Mouse (Mus musculus) gastrocnemius, postnatal 25 days (tissue): Measurements from ENCODE around the gene 9130008F23Rik. TPM values are rescaled to one million over a fixed set of nuclear protein-coding genes. Genes with fewer than 3 reads are reported as not detected.

Source experiments
- DNase-seq: peaks from one replicate; pipeline ENCODE4 v3.0.0; 2022
- long read RNA-seq, 2 experiments: library from polyadenylated mRNA; stranded (forward); transcript quantifications; one replicate each; pipeline ENCODE4 v2.0.0; 2021
- total RNA-seq, 2 experiments: library from RNA; stranded (reverse); gene quantifications; 1 replicate in 1 of 2; 2 replicates in 1 of 2; pipeline ENCODE4 v1.2.3; 2021

Gene 9130008F23Rik
- under 1 TPM; 0.20 to 0.48 TPM for total RNA-seq
- long read RNA-seq, experiment 1 = 0 reads
- long read RNA-seq, experiment 2 = 0 reads

DNA sequence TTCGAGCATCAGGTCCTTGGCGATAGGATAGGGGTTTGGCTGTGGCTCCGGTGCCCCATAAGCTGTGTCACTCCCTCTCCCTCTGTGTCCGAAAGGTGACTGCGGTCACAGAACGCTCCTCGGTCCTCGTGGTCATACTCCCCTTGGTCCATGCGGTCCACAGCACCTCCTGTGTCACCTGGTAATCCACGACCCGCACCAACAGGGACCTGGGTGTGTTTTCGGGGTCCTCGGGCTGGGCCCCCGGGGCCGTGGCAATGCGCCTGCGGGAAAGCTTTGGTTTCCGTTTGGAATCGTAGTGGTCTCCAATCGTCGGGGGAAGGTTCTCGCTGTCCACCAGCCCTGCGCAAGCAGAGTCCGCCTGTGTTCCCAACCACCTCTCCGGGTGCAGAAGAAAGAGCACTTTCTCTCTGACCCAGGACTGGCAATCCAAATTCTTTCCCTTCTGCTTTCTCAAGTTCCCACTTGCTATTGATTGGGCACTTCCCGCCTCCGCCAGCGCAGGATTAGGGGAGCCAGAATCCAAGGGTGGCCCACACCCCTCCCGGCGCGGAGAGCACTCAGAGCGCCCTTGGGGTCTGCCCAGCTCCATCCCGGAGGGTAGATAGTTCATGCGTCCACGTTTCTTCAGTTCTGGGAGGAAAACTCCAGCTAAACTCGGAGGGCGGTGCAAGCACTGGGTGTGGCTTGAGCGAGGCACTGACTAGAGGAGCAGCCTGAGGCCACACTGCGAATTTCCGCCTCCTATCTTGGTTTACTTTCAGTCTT is at the start of gene 9130008F23Rik:
9130008F23Rik (minus strand) TSS at position 636 of the 768 bp plus-strand sequence.
- peak; percentile 38 for DNase-seq

DNA sequence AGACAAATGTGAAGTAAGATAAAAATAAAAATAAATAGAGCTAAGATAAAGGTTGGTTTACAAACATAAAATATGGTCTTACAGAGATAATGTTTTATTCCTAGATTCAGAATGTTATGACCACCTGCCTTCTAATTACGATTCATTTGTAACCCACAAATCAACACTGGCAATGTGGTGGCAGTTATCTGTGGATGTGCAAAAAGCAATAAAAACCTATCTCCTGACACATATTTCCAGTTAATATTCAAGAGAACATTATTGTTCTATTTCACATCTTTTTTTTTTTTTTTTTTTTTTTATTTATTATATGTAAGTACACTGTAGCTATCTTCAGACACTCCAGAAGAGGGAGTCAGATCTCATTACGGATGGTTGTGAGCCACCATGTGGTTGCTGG is 35.1 kb upstream of the 9130008F23Rik start:
- no peak for DNase-seq

DNA sequence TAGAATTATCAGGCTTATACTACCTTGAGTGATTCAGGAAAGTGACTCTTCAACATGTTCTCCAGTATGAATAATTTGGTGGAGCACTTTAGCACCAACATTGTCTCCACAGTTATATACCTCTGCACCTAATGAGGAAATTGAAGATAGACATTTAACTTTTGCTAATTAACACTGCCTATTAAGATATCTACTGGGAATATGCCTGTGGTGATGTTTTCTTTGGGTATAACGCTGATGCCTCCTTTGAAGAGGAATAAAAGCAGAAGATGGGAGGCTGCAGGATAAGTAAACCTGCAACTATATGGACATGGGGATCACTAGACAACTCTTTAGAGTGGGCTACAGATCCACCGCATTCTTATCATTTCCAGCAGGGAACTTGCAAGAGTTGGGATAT is 33.9 kb upstream of the 9130008F23Rik start, which contains the start of gene Glyatl3:
Glyatl3 (minus strand) TSS at position 101 of the 400 bp plus-strand sequence.
- DNase-seq = no peak

DNA sequence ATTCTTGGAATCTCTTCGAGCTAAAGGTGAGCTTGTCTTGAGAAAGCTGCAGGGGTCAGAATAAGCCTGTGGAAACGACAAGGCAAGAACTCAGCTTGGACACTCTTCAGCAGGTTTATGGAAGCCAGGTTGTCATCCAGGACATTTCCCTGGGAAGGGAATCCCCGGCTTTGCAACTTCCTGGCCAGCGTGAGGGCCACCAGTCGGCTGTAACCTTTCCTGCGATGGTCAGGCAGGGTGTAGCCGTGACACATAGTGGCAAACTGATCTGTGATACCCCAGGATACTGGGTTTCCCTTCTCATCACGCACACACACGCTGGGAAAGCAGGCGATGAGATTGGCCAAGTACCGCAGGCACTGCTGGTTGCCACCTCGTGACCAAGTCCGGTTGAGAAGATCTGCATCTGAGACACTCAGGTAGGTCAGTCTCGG is 24.4 kb upstream of the 9130008F23Rik start:
- no peak for DNase-seq

DNA sequence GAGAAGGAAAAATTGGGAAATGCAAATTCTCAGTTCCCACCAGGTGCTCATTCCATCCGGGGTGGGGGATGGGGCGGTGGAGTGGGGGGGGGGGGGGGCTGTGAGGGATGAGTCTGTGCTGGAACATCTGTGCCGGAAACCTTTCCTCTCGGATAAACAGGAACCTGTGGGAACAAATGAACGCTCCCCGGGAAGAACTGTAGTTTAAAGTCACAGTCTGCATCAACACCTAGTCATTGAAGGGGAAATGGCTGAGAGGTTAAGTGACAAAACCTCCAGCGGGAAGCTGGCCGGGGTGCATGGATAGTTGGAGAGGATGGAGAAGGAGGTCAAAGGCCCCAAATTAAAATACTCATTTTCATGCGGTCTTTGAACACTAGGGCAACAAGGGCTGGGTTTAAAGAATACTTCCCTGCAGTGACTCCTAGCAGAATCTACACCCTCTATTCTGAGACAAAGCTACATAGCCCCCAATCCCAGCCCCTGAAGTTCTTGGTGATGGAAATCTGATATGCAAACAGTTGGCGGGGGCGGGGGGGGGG is 23.8 kb upstream of the 9130008F23Rik start:
- no peak for DNase-seq

DNA sequence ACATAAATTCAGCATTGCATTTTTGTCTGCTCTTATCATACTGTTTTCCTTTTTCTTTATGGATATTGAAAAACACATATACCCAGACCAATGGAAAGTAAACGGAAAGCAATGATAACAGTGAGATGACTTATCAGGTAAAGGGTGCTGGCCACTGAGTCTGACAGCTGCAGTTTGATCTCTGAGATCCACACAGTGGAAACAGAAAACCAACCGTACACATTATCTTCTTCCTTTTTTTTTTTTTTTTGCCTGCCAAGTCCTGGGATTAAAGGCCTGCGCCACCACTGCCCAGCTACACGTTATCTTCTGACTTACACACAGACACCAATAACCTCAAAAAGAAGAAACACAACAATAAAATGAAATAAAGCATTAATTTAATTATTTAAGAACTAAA is 23.0 kb upstream of the 9130008F23Rik start:
- DNase-seq = no peak

DNA sequence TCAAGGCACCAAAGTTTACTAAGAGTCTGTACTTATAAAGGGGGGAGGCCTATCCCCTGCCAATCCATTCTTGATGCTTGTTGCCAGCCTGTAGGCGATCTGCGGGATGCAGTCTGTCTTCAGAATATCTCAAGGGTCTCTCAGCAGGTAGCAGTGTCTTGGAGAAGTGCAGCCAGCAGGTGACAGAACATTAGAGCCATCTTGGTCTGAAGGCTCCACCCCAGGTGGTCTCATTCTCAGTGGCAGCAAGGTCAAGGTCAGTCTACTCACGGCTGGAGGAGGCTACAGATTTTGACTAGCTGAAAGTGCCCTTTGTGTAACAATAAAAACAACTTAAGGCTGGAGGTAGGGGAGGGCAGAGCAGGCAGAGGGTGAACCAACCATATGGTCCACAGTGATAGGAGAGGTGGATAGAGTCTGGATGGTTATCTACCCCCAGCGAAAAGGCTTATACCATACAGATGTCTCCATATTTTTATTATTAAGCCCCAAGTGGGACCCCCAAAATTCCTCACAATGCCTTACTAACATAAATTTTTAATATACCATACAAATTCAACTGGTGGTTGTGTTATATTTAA is 19.5 kb upstream of the 9130008F23Rik start:
- no peak for DNase-seq

DNA sequence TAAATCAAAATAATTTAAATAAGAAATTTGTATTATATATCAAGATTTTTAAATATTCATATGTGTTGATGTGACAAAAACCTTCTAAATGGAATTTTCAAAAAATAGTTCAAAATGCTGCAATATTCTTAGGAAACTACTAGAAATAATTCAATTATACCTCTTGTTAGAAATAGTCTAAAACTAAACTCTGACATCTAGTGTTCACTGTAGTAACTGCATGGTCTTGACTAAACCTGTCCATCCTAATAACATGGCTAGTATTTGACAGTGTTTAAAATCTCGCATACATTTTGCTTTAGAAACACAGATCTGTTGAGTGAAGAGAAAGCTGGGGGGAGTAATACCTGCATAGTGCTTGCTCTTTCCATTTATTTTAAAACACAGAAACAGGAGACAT is 16.5 kb upstream of the 9130008F23Rik start:
- no peak for DNase-seq

DNA sequence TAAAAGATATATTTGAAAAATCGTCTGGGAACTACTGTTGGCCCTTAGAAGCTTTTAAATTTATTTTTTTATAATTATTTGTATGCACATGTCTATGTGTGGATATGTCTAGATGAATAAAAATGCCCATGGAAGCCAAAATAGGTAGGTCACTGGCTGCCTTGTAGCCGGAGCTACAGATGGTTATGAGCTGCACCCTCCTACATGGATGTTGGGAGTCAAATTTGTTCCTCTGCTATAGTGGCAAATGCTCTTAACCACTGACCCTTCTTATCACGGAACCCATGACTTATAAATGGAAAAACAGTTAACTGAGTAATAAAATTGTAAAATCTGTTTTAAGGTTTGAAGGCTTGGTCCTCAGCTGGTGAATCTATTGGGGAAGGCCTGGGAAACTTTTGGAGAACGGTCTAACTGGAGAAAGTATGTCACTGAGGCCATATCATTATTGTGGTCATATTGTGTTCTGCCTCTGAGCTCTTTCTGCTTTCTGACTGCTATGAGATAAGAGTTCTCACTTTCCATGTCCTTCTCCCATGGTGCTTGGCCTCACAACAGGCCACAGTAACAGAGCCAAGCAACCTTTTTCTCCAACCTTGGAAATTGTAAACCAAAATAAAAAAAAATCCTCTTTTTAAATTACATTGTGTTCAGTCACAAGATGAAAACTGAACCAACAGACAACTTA is 7.6 kb upstream of the 9130008F23Rik start:
- no peak for DNase-seq

DNA sequence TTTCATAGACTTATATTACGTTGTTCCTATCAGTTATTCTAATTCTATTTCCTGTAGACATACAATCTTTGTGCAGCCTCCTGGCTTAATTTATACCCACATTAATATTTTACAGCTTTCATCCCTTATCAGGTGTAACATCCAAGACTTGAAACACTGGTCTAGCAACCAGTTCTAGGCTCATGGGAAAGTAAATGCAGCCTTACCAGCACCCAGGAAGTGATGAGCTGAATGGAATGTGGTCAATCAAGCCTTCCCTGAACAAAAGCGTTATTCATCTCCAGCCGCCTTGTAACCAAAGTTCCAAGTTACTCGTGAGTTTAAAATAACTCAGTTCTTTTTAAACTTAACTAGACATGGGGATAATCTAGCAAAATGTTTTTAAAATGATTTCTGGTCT is 4.8 kb upstream of the 9130008F23Rik start:
- no peak for DNase-seq

DNA sequence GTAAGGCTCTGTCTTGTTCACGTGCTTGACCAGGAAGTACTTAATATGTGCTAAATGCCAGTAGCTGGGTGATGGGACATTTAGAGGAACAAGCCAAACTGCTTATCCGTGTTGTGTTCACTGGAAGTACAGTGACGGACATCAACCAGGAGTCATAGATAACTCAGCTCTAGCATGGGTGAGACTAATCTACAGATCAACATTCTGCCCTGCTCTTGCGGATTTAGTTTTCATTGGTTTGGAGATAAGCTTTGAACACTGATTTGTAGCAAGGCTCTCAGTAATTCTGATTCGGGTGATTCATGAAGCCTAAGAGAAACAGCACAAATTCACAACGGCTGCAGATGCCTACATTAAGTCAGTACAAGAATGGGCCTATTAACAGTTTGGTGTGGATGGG is 1.8 kb upstream of the 9130008F23Rik start:
- no peak for DNase-seq

DNA sequence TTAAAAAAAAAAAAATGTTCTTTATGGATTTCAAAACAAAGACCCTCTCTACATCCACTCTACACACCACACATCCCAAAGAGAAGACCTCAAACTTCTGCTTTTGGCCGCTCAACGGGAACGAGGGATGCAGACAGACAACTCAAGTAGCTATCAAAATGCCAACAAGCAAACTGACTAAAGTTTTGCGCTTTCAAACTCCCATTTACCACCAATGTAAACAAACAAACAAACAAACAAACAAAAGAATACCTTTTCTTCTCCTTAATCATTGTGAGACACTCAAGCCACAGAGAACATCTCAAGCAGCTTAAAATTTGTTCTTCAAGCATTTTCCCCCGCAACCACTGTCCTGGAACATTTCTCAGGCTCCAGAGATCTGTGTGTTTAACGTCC is 833 bp downstream of the 9130008F23Rik start:
- DNase-seq = no peak

DNA sequence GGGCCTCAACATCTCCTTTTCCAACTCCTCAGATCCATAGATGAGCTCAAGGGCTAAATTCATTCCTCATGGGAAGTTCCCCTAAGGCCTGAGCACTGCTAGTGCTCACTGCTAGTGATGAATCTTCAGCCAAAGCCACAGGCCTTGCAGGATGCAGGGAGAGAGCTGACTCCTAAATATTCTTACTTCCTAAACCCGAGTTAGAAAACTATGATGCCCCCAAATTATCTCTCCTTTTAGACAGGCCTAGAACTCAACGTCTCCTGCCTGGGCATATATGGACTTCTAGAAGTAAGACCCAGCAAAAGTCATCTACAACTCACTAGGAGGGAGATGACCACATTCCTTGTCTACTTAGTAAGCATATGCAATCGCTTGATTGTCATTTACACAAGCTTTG is 2.6 kb downstream of the 9130008F23Rik start:
- no peak for DNase-seq

DNA sequence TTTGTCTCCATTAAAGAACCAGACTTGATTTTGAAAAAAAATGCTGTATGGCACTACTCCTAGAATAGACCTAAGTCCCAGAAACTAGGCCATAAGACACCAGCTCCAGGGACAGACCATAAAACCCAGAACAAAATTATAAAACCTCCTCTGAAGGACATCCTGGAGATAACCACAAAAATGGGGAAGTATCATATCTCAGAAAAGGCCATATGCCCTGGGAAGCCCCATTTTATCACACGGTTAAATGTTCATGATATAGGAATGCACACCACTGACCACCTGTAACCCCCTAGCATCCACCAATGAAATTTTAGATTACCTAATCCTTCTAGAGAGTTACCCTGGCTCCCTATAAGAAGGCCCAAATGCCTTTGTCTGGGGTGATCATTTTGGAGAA is 4.8 kb downstream of the 9130008F23Rik start:
- DNase-seq = no peak

DNA sequence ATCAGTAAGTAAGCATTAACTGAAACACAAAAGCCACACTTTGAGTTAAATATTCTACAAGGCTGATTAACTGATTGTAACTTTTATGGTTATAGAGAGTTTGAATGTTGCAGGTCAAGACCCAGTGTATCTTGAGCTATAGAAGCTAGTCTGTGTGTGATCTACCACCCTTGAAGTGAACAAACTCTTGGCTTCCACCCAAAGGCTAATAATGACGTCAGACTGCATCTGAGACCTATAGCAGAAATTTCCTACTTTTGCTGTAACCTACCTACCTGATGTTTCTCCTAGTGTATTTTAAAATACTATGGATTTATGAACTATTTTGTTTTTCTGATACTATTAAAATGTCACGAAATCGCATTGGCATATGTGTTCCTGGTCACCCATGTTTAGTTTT is 5.7 kb downstream of the 9130008F23Rik start:
- no peak for DNase-seq

DNA sequence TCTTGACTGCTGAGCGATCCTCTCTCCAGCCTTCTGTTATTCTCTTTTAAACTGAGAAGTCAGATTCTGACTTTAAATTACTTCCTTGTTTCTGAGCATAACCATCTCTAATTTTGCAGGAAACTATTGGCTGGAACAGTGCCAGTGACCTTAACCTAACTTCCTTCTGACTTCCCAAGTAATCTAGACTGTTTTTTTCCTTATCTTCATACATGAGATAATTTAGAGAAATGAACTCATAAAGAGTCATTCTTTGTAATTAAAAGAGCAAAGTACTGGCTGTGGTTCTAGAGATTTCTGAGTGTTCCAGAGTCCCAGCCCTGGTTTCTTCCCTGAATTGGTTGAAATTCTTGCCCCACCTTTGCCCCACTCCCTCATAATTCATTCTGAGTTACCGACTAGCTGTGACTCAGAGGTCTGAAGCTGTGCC is 6.8 kb downstream of the 9130008F23Rik start:
- no peak for DNase-seq

DNA sequence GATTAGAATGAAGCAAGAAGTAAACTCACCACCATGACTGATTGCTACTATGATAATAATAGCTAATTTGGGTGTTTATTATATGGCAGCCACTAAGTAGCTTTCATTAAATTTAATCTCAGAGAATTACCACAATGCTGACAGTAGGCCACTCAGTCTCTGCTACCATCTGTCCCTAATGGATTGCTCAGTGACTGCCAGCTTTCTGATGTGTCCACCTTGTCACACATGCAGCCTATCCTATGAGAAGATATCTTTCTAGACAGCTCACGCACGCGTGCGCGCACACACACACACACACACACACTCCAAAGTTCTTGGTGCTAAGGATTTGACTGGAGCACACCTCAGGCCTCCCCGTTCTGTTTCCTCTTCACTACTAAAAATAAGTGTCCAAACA is 7.7 kb downstream of the 9130008F23Rik start:
- DNase-seq = no peak

DNA sequence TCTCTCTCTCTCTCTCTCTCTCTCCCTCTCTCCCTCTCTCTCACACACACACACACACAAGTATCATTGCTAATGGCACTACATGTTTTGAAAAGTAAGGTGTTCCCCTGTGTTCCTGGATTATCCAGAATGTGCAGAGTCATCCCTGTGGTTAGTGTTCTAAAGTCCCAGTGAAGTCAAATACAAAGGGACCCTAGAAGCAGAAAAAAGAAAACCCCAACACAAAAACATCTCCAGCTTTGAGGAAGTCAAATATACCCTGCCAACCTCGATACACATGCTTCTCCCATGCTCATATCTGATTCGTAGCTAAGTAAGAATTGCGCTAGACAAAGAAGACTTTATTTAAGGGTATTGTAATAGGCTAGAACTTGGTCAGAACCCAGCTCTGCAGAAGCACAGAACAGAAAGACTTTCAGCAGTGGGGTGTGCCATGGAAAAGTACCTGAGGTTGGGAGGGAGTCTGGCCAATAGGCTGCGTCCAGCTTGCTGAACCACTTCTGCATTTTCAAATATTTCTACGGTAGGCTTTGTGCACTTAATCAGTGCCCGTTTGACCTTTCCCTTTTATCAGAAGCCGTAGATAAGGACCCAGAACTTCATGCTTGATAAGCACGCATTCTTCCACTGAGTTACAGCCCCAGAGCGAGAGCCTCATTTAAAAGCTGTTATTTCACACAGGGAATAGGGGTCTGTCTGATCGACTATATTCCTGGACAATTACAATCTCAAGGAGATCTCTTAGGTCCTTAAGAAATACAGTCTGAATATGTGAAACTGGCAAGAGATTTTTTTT is 11.2 kb downstream of the 9130008F23Rik start:
- DNase-seq = no peak

DNA sequence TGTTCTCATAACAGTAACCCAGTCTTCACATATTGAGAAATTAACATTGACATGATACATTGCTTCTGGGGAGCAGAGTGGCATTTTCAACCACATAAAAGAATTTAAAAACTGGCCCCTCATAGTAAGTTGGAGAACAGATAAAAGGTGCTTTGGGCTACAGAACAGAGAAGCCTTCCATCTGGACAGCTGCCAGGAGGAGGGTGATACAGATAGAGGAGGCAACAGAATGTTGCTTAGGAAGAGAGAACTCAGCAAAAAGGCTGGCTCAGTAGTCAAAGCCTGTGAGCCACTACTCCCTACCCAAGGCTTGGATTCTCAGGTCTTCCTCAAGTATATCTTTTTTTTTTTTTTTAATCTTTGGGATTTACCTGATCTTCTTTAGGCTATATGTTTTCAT is 25.3 kb downstream of the 9130008F23Rik start:
- no peak for DNase-seq

DNA sequence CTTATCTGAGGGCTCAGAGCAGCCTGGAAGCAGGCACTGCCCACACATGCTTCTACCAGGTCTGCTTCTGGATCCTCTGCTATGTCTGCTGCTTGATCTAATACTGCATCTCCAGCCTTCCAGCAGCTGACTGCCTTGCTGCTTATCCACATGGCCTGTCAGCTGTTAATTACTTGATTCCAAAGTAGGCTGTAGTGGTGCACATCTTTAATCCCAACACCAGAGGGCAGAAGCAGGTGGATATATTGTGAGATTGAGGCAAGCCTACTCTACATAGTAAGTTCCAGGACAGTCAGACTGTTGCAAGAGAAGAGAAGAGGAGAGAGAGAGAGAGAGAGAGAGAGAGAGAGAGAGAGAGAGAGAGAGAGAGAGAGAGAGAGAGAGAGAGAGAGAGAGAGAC is 43.1 kb downstream of the 9130008F23Rik start:
- no peak for DNase-seq

DNA sequence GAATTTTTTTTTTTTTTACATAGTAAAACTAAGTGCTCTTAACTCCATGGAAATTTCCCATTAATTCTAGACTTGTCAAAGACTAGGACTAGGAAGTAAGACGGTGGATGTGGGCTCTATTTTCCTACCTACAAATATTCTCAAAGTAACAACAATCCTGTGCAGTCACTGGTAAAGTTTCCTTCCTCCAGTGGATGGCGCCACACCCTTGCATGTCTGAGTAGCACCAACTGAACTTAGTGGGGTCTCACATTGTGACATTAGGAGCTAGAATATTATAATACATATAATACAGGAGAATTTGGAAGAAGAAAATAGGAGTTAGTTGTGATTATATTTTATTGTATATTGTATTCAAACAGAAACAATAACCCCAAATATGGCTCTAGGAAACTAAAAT is 48.5 kb downstream of the 9130008F23Rik start:
- DNase-seq = no peak
